Mouse (Mus musculus): Measurements from ENCODE around the gene Ptprt. TPM values are rescaled to one million over a fixed set of nuclear protein-coding genes. Genes with fewer than 3 reads are reported as not detected.
A peak's percentile ranks its signal among the peaks of the same experiment; 100 is the strongest.

Ptprt gene
- polyA plus RNA-seq, 1 experiment from 2014 or later, result 1.9 TPM

DNA sequence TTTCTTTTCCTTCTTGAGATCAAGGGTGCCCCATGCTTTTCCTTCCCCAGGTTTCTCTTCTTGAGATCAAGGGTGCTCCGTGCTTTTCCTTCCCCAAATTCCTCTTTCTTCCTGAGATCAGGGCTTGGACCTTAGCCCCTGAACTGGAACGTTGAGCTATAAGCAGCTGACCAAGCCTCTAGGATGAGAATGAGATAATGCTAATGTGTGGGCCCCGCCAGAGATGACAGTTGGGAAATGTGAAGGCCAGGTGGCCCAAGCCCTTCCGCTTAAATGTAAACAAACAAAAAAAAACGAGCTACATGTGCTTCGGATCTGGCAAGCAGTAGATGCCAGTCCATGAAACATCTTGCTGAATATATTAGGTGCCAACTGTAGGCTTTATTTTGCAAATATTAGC lies 266.3 kb downstream of the Ptprt start:
- WGBS, result 82% methylated on average over 6 of the region's 6 CpGs
- peaks cover 39% of the 10 kb centered on the region for H3K27me3 ChIP-seq

DNA sequence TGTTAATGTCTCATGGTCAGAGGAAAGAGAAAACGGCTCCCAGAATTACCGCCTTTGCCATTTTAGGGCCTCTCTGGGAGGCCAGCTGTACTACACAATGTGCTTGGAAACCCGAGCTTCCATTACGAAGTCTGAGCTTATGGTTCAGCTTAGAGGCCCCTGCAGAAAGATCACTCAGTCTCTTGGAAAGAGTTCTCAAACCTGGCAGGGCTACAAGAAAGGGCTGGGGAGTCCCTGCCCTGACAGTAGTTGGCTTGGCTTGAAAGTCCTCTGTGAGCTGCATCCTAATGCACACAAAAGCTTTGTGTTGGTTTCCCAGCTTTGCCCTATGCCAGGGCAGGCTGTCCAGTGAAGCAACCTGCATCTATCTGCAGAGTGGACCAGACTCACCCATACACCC lies 269.1 kb downstream of the Ptprt start:
- ATAC-seq (ENCODE audit: low FRiP score), result no peak
- Histone ChIP-seq H3K9ac (no peak overlapping the region), H3K9me3 (no peaks in the 10 kb centered on the region), H3K36me3 (replicated peaks) (no peaks in the 10 kb centered on the region), H3K4me1 (0 out of 2 replicates have a peak, but pooled peaks cover 4% of the 10 kb centered on the region), H3K4me3 (replicated peaks) (no peak overlapping the region), H3K27ac (no peak overlapping the region), H3K4me2 (no peak overlapping the region), H3K27me3 (peaks cover 21% of the 10 kb centered on the region)
- WGBS, result 53% methylated on average over 4 of the region's 4 CpGs

More for the DNA sequence above, 266.3 kb downstream of the Ptprt start:
- Histone ChIP-seq H3K4me2 (no peak overlapping the region), H3K9me3 (no peaks in the 10 kb centered on the region), H3K36me3 (replicated peaks) (no peaks in the 10 kb centered on the region), H3K4me1 (peaks cover 7% of the 10 kb centered on the region; the same call in 1 of the 2 replicates), H3K4me3 (replicated peaks) (no peak overlapping the region), H3K9ac (no peak overlapping the region), H3K27ac (no peak overlapping the region)
- no peak for ATAC-seq (ENCODE audit: low FRiP score)

DNA sequence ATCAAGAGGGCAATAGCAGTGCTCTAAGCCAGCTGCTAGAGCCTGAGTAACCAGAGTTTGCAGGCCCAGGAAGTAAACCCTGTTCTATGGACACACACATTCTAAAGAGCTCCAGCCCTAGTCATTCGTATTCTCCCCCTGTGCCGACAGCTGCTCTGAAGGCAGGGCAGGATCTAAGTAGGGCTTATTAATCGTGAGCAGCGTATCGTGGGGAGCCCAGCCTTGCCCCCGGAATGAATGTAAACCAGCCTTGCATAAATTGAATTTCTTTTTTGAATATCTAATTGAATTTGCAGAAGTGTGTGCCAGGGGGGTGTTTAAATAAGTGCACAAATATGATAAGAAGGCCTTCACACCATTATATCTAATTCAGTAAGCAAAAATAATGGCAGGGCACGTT lies 283.6 kb downstream of the Ptprt start:
- WGBS, result 37% methylated on average over 7 of the region's 7 CpGs
- H3K4me1 ChIP-seq, result no peaks in the 10 kb centered on the region
- ATAC-seq (ENCODE audit: low FRiP score), result 0 out of 2 replicates have a peak, but pooled peaks have one; percentile 17
- no peak overlapping the region for H3K27ac ChIP-seq
- H3K9me3 ChIP-seq, result no peaks in the 10 kb centered on the region
- H3K36me3 ChIP-seq (replicated peaks), result no peaks in the 10 kb centered on the region
- no peak overlapping the region for H3K4me3 ChIP-seq (replicated peaks)
- H3K9ac ChIP-seq, result no peak overlapping the region
- H3K4me2 ChIP-seq, result no peak overlapping the region
- H3K27me3 ChIP-seq, result no peaks in the 10 kb centered on the region; the same call in 1 of the 2 replicates

DNA sequence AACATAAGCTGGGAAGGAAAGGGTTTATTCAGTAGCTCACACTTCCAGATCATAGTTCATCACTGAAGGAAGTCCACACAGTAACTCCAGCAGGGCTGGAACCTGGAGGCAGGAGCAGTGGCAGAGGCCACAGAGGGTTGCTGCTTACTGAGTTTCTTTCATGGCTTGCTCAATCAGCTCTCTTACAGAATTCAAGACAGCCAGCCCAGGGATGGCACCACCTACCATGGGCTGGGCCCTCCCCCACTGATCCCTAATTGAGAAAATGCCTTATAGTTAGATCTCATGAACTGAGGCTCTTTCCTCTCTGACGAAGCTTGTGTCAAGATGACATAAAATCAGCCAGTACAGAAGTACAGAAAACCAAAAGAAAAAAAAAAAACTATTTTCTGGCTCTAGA lies 311.9 kb downstream of the Ptprt start:
- 57% methylated on average over 1 of the region's 1 CpGs for WGBS
- Histone ChIP-seq H3K9ac (no peak overlapping the region), H3K4me3 (replicated peaks) (no peak overlapping the region), H3K4me2 (no peak overlapping the region), H3K27ac (no peak overlapping the region), H3K4me1 (no peaks in the 10 kb centered on the region), H3K36me3 (replicated peaks) (no peaks in the 10 kb centered on the region), H3K9me3 (no peaks in the 10 kb centered on the region), H3K27me3 (no peaks in the 10 kb centered on the region)
- no peak for ATAC-seq (ENCODE audit: low FRiP score)

DNA sequence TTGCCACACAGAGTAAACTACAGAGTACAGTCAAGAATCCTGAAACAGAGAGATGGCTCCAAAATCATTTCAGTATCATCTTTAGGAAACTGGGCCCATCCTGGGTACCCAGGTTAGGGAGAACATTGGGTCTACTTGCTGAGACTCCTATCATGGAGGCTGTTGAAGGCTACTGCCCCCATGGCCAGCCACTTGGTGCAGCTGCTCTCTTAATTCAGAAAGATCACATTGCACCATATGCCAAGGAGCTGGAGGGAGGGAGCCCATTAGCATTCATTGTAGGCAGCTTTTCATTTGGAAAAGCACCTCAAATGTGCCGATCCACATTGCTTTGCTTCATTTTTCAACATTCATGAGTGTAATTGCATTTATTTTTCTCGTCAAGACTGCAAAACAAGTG lies 319.1 kb downstream of the Ptprt start:
- no peak for ATAC-seq (ENCODE audit: low FRiP score)
- Histone ChIP-seq H3K4me1 (peaks cover 12% of the 10 kb centered on the region), H3K36me3 (replicated peaks) (no peaks in the 10 kb centered on the region), H3K4me3 (replicated peaks) (no peak overlapping the region), H3K4me2 (no peak overlapping the region), H3K9me3 (no peaks in the 10 kb centered on the region), H3K27me3 (no peaks in the 10 kb centered on the region), H3K9ac (no peak overlapping the region), H3K27ac (no peak overlapping the region)
- WGBS, result 47% methylated on average over 2 of the region's 2 CpGs

GRCm38 (mm10) chr2:162340231-162340630 lies 320.7 kb downstream of the Ptprt start:
- WGBS, result 30% methylated on average over 1 of the region's 1 CpGs
- peak; percentile 87; the same call in 1 of the 2 replicates for ATAC-seq (ENCODE audit: low FRiP score)
- H3K36me3 ChIP-seq (replicated peaks), result no peaks in the 10 kb centered on the region
- no peaks in the 10 kb centered on the region for H3K9me3 ChIP-seq
- no peak overlapping the region for H3K4me3 ChIP-seq (replicated peaks)
- no peak overlapping the region for H3K4me2 ChIP-seq
- no peak overlapping the region for H3K9ac ChIP-seq
- H3K27ac ChIP-seq, result no peak overlapping the region
- H3K4me1 ChIP-seq, result peaks cover 12% of the 10 kb centered on the region
- H3K27me3 ChIP-seq, result peaks cover 7% of the 10 kb centered on the region; the same call in 1 of the 2 replicates

DNA sequence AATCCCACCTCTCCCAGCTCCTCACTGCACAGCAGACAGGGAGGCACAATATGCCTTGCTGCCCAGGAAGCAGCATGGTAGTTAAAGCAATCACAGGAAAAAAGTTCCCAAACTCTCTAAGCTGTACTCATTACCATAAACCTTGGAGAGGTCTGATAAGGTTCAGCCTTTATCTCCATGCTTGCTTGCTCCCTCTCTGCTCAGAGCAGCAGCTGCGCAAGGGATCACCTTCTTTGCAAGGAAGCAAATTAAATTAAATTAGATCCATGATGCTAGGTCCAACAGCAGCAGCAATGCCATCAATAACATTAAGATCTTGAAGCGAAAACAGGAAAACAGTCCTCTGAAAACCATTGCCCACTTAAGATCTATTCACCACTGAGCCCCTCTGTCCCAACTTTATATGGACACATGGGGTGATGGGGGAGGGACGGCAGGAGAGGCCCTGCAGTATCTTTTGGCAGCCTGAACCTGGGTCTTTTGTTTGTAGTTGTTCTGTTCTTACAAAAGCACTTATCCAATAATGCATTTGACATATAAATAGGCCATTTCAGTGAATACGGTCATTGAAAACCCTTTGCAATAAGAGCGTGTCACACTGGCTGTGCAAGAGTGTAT lies 328.8 kb downstream of the Ptprt start:
- peaks cover 40% of the 10 kb centered on the region for H3K27me3 ChIP-seq
- no peak overlapping the region for H3K27ac ChIP-seq
- peaks cover 14% of the 10 kb centered on the region; the same call in 1 of the 2 replicates for H3K4me1 ChIP-seq
- no peaks in the 10 kb centered on the region for H3K36me3 ChIP-seq (replicated peaks)
- peak; percentile 61; the same call in 1 of the 2 replicates for ATAC-seq (ENCODE audit: low FRiP score)
- 18% methylated on average over 5 of the region's 5 CpGs for WGBS
- H3K4me2 ChIP-seq, result no peak overlapping the region
- no peak overlapping the region for H3K9ac ChIP-seq
- no peaks in the 10 kb centered on the region for H3K9me3 ChIP-seq
- H3K4me3 ChIP-seq (replicated peaks), result no peak overlapping the region

- H3K4me3 ChIP-seq (replicated peaks), result no peak overlapping the region
- ATAC-seq (ENCODE audit: low FRiP score), result no peak
- H3K27me3 ChIP-seq, result peaks cover 29% of the 10 kb centered on the region
- H3K4me2 ChIP-seq, result no peak overlapping the region
- H3K9ac ChIP-seq, result no peak overlapping the region
- no peaks in the 10 kb centered on the region for H3K9me3 ChIP-seq
- 94% methylated on average over 9 of the region's 9 CpGs for WGBS
- no peak overlapping the region for H3K27ac ChIP-seq
- H3K4me1 ChIP-seq, result peaks cover 14% of the 10 kb centered on the region; the same call in 1 of the 2 replicates
- no peaks in the 10 kb centered on the region for H3K36me3 ChIP-seq (replicated peaks)
Measured at GRCm38 (mm10) chr2:162329430-162329829, 331.5 kb downstream of the Ptprt start.

DNA sequence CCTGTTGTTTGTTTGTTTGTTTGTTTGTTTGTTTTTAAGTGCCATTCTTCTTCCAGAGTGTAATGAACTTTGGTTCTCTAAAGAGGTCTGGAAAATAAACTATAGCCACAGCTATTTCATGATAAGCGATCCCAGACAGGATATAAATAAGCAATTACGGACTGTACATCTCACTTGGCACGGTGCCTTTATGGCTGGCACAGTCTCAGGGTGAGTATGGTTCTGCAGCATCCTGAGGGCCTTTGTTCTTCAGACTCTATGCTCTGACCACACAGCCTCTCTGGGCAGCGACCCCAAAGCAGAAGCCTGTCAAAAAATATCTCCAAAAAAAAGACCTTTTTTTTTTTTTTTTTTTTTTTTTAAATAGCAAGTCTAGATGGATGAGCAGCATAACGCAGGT lies 338.5 kb downstream of the Ptprt start:
- Histone ChIP-seq H3K4me3 (replicated peaks) (no peak overlapping the region), H3K9ac (no peak overlapping the region), H3K27ac (no peak overlapping the region), H3K4me1 (no peaks in the 10 kb centered on the region), H3K4me2 (no peak overlapping the region), H3K9me3 (0 out of 2 replicates have a peak, but pooled peaks cover 5% of the 10 kb centered on the region), H3K27me3 (peaks cover 13% of the 10 kb centered on the region), H3K36me3 (replicated peaks) (no peaks in the 10 kb centered on the region)
- 79% methylated on average over 5 of the region's 5 CpGs for whole genome bisulfite sequencing
- ATAC-seq (ENCODE audit: low FRiP score), result no peak

DNA sequence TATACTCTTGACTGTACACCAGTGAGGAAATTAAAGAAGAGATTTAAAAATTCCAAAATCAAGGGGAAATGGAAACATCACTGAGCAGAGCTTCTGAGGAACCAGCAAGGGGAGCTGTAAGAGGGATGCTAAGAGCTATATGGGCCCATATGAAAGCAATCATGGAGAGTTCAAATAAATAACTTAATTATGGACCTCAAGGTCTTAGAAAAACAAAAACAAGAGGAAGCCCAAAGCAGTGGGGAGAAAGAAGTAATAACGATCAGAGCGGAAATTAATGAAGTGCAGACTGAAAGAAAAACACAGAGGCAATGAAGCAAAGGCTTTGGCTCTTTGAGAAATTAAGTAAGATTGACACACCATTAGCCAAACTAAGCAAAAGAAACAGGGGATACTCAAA lies 353.0 kb downstream of the Ptprt start:
- H3K36me3 ChIP-seq (replicated peaks), result no peaks in the 10 kb centered on the region
- no peaks in the 10 kb centered on the region for H3K4me1 ChIP-seq
- 22% methylated on average over 2 of the region's 2 CpGs for WGBS
- H3K9ac ChIP-seq, result no peak overlapping the region
- H3K4me3 ChIP-seq (replicated peaks), result no peak overlapping the region
- no peak overlapping the region for H3K27ac ChIP-seq
- H3K9me3 ChIP-seq, result no peaks in the 10 kb centered on the region
- no peak overlapping the region for H3K4me2 ChIP-seq
- H3K27me3 ChIP-seq, result peaks cover 2% of the 10 kb centered on the region; the same call in 1 of the 2 replicates
- ATAC-seq (ENCODE audit: low FRiP score), result no peak

GRCm38 (mm10) chr2:162294070-162294469 lies 366.9 kb downstream of the Ptprt start:
- 0 out of 2 replicates have a peak, but pooled peaks cover 3% of the 10 kb centered on the region for H3K9me3 ChIP-seq
- no peak for ATAC-seq (ENCODE audit: low FRiP score)
- no peak overlapping the region for H3K4me3 ChIP-seq (replicated peaks)
- 92% methylated on average over 2 of the region's 2 CpGs for WGBS
- H3K4me2 ChIP-seq, result no peak overlapping the region
- no peak overlapping the region for H3K9ac ChIP-seq
- no peaks in the 10 kb centered on the region for H3K4me1 ChIP-seq
- H3K27me3 ChIP-seq, result no peaks in the 10 kb centered on the region
- H3K27ac ChIP-seq, result no peak overlapping the region
- no peaks in the 10 kb centered on the region for H3K36me3 ChIP-seq (replicated peaks)

- H3K4me1 ChIP-seq, result peaks cover 16% of the 10 kb centered on the region
- no peaks in the 10 kb centered on the region for H3K27me3 ChIP-seq
- WGBS, result 70% methylated on average over 4 of the region's 4 CpGs
- ATAC-seq (ENCODE audit: low FRiP score), result 0 out of 2 replicates have a peak, but pooled peaks have one; percentile 52
- no peak overlapping the region for H3K9ac ChIP-seq
- no peaks in the 10 kb centered on the region for H3K36me3 ChIP-seq (replicated peaks)
- H3K27ac ChIP-seq, result peak overlapping the region; percentile 65; the same call in 1 of the 2 replicates
- no peak overlapping the region for H3K4me2 ChIP-seq
- H3K4me3 ChIP-seq (replicated peaks), result no peak overlapping the region
- H3K9me3 ChIP-seq, result 0 out of 2 replicates have a peak, but pooled peaks cover 3% of the 10 kb centered on the region
Measured at GRCm38 (mm10) chr2:162282606-162283005, 378.3 kb downstream of the Ptprt start.

DNA sequence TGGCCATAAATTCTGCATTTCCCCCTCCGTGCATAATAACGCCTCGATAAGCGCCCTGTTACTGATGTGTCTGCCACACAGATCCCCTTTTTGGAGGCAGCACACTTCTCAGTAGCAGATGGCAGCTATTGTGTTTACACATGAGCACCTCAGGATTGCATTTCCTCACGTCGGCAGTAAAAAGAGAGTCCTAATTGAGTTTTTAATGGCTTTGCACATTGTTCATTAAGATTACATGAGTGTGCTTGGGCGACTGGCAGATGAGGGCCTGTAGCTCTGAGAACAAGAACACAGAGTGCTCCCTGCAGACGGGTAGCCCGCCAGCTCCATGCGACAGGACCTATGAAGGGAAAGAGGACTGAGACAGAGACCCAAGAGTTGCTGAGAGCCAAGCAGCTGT lies 378.8 kb downstream of the Ptprt start:
- no peaks in the 10 kb centered on the region for H3K9me3 ChIP-seq
- H3K27ac ChIP-seq, result peak overlapping the region; percentile 65
- peak; percentile 88 for ATAC-seq (ENCODE audit: low FRiP score)
- no peaks in the 10 kb centered on the region for H3K36me3 ChIP-seq (replicated peaks)
- H3K4me2 ChIP-seq, result peak overlapping the region; percentile 19; the same call in 1 of the 2 replicates
- no peak overlapping the region for H3K9ac ChIP-seq
- H3K4me1 ChIP-seq, result peaks cover 16% of the 10 kb centered on the region
- 12% methylated on average over 10 of the region's 10 CpGs for WGBS
- no peaks in the 10 kb centered on the region for H3K27me3 ChIP-seq
- H3K4me3 ChIP-seq (replicated peaks), result no peak overlapping the region

Measured in forebrain, embryonic 12.5 days (tissue).